Mouse (Mus musculus): Measurements from ENCODE around the gene Sgsh. TPM values are rescaled to one million over a fixed set of nuclear protein-coding genes. Genes with fewer than 3 reads are reported as not detected.

Gene Sgsh
- polyA plus RNA-seq, 1 experiment from 2014 or later: 2.0 TPM

GRCm38 (mm10) chr11:119382338-119382850 is 27.1 kb upstream of the Sgsh start:
- Histone ChIP-seq H3K4me2 (ENCODE audit: low read depth, low read length) (no peak overlapping the region), H3K9ac (ENCODE audit: low read depth, low read length) (no peak overlapping the region), H3K4me3 (ENCODE audit: low read depth, low read length) (no peak overlapping the region), H3K27ac (ENCODE audit: low read length) (no peak overlapping the region), H3K4me1 (ENCODE audit: control insufficient read depth, low read depth, low read length) (no peaks in the 10 kb centered on the region), H3K9me3 (replicated peaks; ENCODE audit: control insufficient read depth, low read length) (no peaks in the 10 kb centered on the region), H3K27me3 (ENCODE audit: control insufficient read depth, insufficient read depth, low read depth, low read length) (no peaks in the 10 kb centered on the region), H3K36me3 (ENCODE audit: control insufficient read depth, insufficient read depth) (no peaks in the 10 kb centered on the region)
- ATAC-seq (ENCODE audit: low read depth): no peak
- WGBS (ENCODE audit: insufficient replicate concordance): 32% methylated on average over 6 of the region's 6 CpGs

GRCm38 (mm10) chr11:119381631-119382337 is 26.4 kb upstream of the Sgsh start:
- no peak for ATAC-seq (ENCODE audit: low read depth)
- WGBS (ENCODE audit: insufficient replicate concordance): 59% methylated on average over 9 of the region's 9 CpGs
- no peaks in the 10 kb centered on the region for H3K36me3 ChIP-seq (ENCODE audit: control insufficient read depth, insufficient read depth)

GRCm38 (mm10) chr11:119378551-119378950 is 23.2 kb upstream of the Sgsh start:
- Histone ChIP-seq H3K9me3 (replicated peaks; ENCODE audit: control insufficient read depth, low read length) (no peaks in the 10 kb centered on the region), H3K27ac (ENCODE audit: low read length) (no peak overlapping the region), H3K4me3 (ENCODE audit: low read depth, low read length) (no peak overlapping the region), H3K4me1 (ENCODE audit: control insufficient read depth, low read depth, low read length) (no peaks in the 10 kb centered on the region; the same call in 1 of the 2 replicates), H3K4me2 (ENCODE audit: low read depth, low read length) (no peak overlapping the region), H3K9ac (ENCODE audit: low read depth, low read length) (no peak overlapping the region), H3K36me3 (ENCODE audit: control insufficient read depth, insufficient read depth) (no peaks in the 10 kb centered on the region), H3K27me3 (ENCODE audit: control insufficient read depth, insufficient read depth, low read depth, low read length) (no peaks in the 10 kb centered on the region)
- WGBS (ENCODE audit: insufficient replicate concordance): 72% methylated on average over 1 of the region's 1 CpGs
- ATAC-seq (ENCODE audit: low read depth): no peak

More at GRCm38 (mm10) chr11:119381631-119382337, 26.4 kb upstream of the Sgsh start:
- Histone ChIP-seq H3K27me3 (ENCODE audit: control insufficient read depth, insufficient read depth, low read depth, low read length) (no peaks in the 10 kb centered on the region), H3K9ac (ENCODE audit: low read depth, low read length) (no peak overlapping the region), H3K9me3 (replicated peaks; ENCODE audit: control insufficient read depth, low read length) (no peaks in the 10 kb centered on the region), H3K4me1 (ENCODE audit: control insufficient read depth, low read depth, low read length) (no peaks in the 10 kb centered on the region), H3K4me3 (ENCODE audit: low read depth, low read length) (no peak overlapping the region), H3K27ac (ENCODE audit: low read length) (no peak overlapping the region), H3K4me2 (ENCODE audit: low read depth, low read length) (no peak overlapping the region)

- WGBS (ENCODE audit: insufficient replicate concordance): 60% methylated on average over 11 of the region's 11 CpGs
- H3K36me3 ChIP-seq (ENCODE audit: control insufficient read depth, insufficient read depth): no peaks in the 10 kb centered on the region
- no peak overlapping the region for H3K4me2 ChIP-seq (ENCODE audit: low read depth, low read length)
- no peaks in the 10 kb centered on the region for H3K9me3 ChIP-seq (replicated peaks; ENCODE audit: control insufficient read depth, low read length)
- H3K27me3 ChIP-seq (ENCODE audit: control insufficient read depth, insufficient read depth, low read depth, low read length): no peaks in the 10 kb centered on the region
- ATAC-seq (ENCODE audit: low read depth): peak; percentile 7; the same call in 1 of the 2 replicates
- no peak overlapping the region for H3K9ac ChIP-seq (ENCODE audit: low read depth, low read length)
- peak overlapping the region; percentile 34; the same call in 1 of the 2 replicates for H3K27ac ChIP-seq (ENCODE audit: low read length)
- no peaks in the 10 kb centered on the region; the same call in 1 of the 2 replicates for H3K4me1 ChIP-seq (ENCODE audit: control insufficient read depth, low read depth, low read length)
- H3K4me3 ChIP-seq (ENCODE audit: low read depth, low read length): no peak overlapping the region
These were observed 22.0 kb upstream of the Sgsh start for GRCm38 (mm10) chr11:119377326-119377725.

GRCm38 (mm10) chr11:119375425-119375824 is 20.1 kb upstream of the Sgsh start:
- Histone ChIP-seq H3K36me3 (ENCODE audit: control insufficient read depth, insufficient read depth) (no peaks in the 10 kb centered on the region), H3K4me1 (ENCODE audit: control insufficient read depth, low read depth, low read length) (no peaks in the 10 kb centered on the region; the same call in 1 of the 2 replicates), H3K9me3 (replicated peaks; ENCODE audit: control insufficient read depth, low read length) (no peaks in the 10 kb centered on the region), H3K4me3 (ENCODE audit: low read depth, low read length) (no peak overlapping the region), H3K27ac (ENCODE audit: low read length) (peak overlapping the region; percentile 37; the same call in 1 of the 2 replicates), H3K9ac (ENCODE audit: low read depth, low read length) (no peak overlapping the region), H3K27me3 (ENCODE audit: control insufficient read depth, insufficient read depth, low read depth, low read length) (no peaks in the 10 kb centered on the region), H3K4me2 (ENCODE audit: low read depth, low read length) (no peak overlapping the region)
- no peak for ATAC-seq (ENCODE audit: low read depth)
- WGBS (ENCODE audit: insufficient replicate concordance): 30% methylated on average over 6 of the region's 6 CpGs

GRCm38 (mm10) chr11:119363534-119364145 is 8.3 kb upstream of the Sgsh start:
- H3K4me1 ChIP-seq (ENCODE audit: control insufficient read depth, low read depth, low read length): no peaks in the 10 kb centered on the region
- 23% methylated on average over 11 of the region's 11 CpGs for WGBS (ENCODE audit: insufficient replicate concordance)
- no peak overlapping the region for H3K4me3 ChIP-seq (ENCODE audit: low read depth, low read length)
- H3K9me3 ChIP-seq (replicated peaks; ENCODE audit: control insufficient read depth, low read length): no peaks in the 10 kb centered on the region
- no peaks in the 10 kb centered on the region for H3K27me3 ChIP-seq (ENCODE audit: control insufficient read depth, insufficient read depth, low read depth, low read length)
- H3K9ac ChIP-seq (ENCODE audit: low read depth, low read length): no peak overlapping the region
- H3K27ac ChIP-seq (ENCODE audit: low read length): no peak overlapping the region
- H3K36me3 ChIP-seq (ENCODE audit: control insufficient read depth, insufficient read depth): no peaks in the 10 kb centered on the region
- 0 out of 2 replicates have a peak, but pooled peaks have one; percentile 45 for ATAC-seq (ENCODE audit: low read depth)
- H3K4me2 ChIP-seq (ENCODE audit: low read depth, low read length): no peak overlapping the region

- no peaks in the 10 kb centered on the region for H3K27me3 ChIP-seq (ENCODE audit: control insufficient read depth, insufficient read depth, low read depth, low read length)
- 31% methylated on average over 11 of the region's 11 CpGs for WGBS (ENCODE audit: insufficient replicate concordance)
- no peaks in the 10 kb centered on the region for H3K9me3 ChIP-seq (replicated peaks; ENCODE audit: control insufficient read depth, low read length)
- no peaks in the 10 kb centered on the region for H3K36me3 ChIP-seq (ENCODE audit: control insufficient read depth, insufficient read depth)
- no peak overlapping the region for H3K4me2 ChIP-seq (ENCODE audit: low read depth, low read length)
- H3K27ac ChIP-seq (ENCODE audit: low read length): no peak overlapping the region
- no peak overlapping the region for H3K9ac ChIP-seq (ENCODE audit: low read depth, low read length)
- H3K4me1 ChIP-seq (ENCODE audit: control insufficient read depth, low read depth, low read length): no peaks in the 10 kb centered on the region
- no peak overlapping the region for H3K4me3 ChIP-seq (ENCODE audit: low read depth, low read length)
- no peak for ATAC-seq (ENCODE audit: low read depth)
These were observed 7.6 kb upstream of the Sgsh start for GRCm38 (mm10) chr11:119362769-119363533.

- no peak for ATAC-seq (ENCODE audit: low read depth)
- Histone ChIP-seq H3K9me3 (replicated peaks; ENCODE audit: control insufficient read depth, low read length) (no peaks in the 10 kb centered on the region), H3K36me3 (ENCODE audit: control insufficient read depth, insufficient read depth) (no peaks in the 10 kb centered on the region), H3K27ac (ENCODE audit: low read length) (no peak overlapping the region), H3K27me3 (ENCODE audit: control insufficient read depth, insufficient read depth, low read depth, low read length) (no peaks in the 10 kb centered on the region), H3K4me2 (ENCODE audit: low read depth, low read length) (no peak overlapping the region), H3K9ac (ENCODE audit: low read depth, low read length) (no peak overlapping the region), H3K4me1 (ENCODE audit: control insufficient read depth, low read depth, low read length) (peaks cover 13% of the 10 kb centered on the region), H3K4me3 (ENCODE audit: low read depth, low read length) (no peak overlapping the region)
- WGBS (ENCODE audit: insufficient replicate concordance): 76% methylated on average over 10 of the region's 10 CpGs
These were observed 3.8 kb upstream of the Sgsh start for GRCm38 (mm10) chr11:119359089-119359488.

All from liver, embryonic 16.5 days (tissue).